Mouse (Mus musculus) heart, adult 2 months (tissue): Measurements from ENCODE around the gene Paqr4. TPM values are rescaled to one million over a fixed set of nuclear protein-coding genes. Genes with fewer than 3 reads are reported as not detected.

Source experiments
- DNase-seq, 2 experiments: peaks; one replicate each; pipeline ENCODE4 v3.0.0; 2021
- H3K27ac ChIP-seq: fragments of 200-600 bp; 2 replicates; pipeline ENCODE4 v1.8.1; 2022
- H3K27me3 ChIP-seq: fragments of 200-500 bp; 2 replicates; pipeline ENCODE4 v1.6.1; 2012; ENCODE audit warnings: mild to moderate bottlenecking, low read length, inconsistent platforms, mixed read lengths; ENCODE audit not compliant: control insufficient read depth, insufficient read depth
- H3K36me3 ChIP-seq: fragments of 200-500 bp; 2 replicates; pipeline ENCODE4 v1.6.1; 2012; ENCODE audit warnings: low read length, inconsistent platforms; ENCODE audit not compliant: control insufficient read depth, insufficient read depth
- H3K4me1 ChIP-seq: fragments of 200-500 bp; 2 replicates; pipeline ENCODE4 v1.6.1; 2011; ENCODE audit warnings: low read length; ENCODE audit not compliant: control insufficient read depth, insufficient read depth
- H3K4me3 ChIP-seq: fragments of 200-600 bp; 2 replicates; pipeline ENCODE4 v1.8.1; 2022
- H3K79me2 ChIP-seq: fragments of 200-500 bp; replicated peaks from 2 replicates; pipeline ENCODE4 v1.6.1; 2012; ENCODE audit warnings: mild to moderate bottlenecking, inconsistent platforms, low read length, moderate library complexity, mixed read lengths; ENCODE audit not compliant: control insufficient read depth, insufficient read depth
- H3K9ac ChIP-seq: fragments of 200-500 bp; 2 replicates; pipeline ENCODE4 v1.6.1; 2012; ENCODE audit warnings: low read depth, mild to moderate bottlenecking, control low read depth, inconsistent platforms, low read length, mixed read lengths
- CTCF ChIP-seq: fragments of 200-600 bp; IDR thresholded peaks from 2 replicates; pipeline ENCODE4 v1.8.1; 2022; ENCODE audit warnings: antibody characterized with exemption, mild to moderate bottlenecking, moderate library complexity
- EP300 ChIP-seq: fragments of 200-500 bp; IDR thresholded peaks from 2 replicates; pipeline ENCODE4 v1.6.1; 2011; ENCODE audit warnings: low read depth, low read length, control low read depth; ENCODE audit not compliant: insufficient read depth
- POLR2A ChIP-seq: fragments of 200-500 bp; IDR thresholded peaks from 2 replicates; pipeline ENCODE4 v1.6.1; 2011; ENCODE audit warnings: mild to moderate bottlenecking, low read depth, low read length, control low read depth; ENCODE audit not compliant: insufficient read depth
- WGBS: fragments of 180-500 bp; shearing (Covaris S2); methylation state at CpG from one replicate; pipeline ENCODE4 v1.1.7; 2018; 5-methylcytosine and 5-hydroxymethylcytosine counted together
- intact Hi-C: fragments of 180-260 bp; cut with DNase I; formaldehyde crosslinking; loops from one replicate; pipeline ENCODE4 v1.15.1; 2025
- long read RNA-seq: library from polyadenylated mRNA; stranded (forward); transcript quantifications from one replicate; pipeline ENCODE4 v2.0.0, GENCODE M21; 2021
- polyA plus RNA-seq: library from polyadenylated mRNA; depleted of rRNA; stranded (reverse); fragments of >200 nt; gene quantifications from 2 replicates; pipeline ENCODE4 v1.2.3, GENCODE M21; 2012; rRNA removed
- total RNA-seq, 2 experiments: library from RNA; stranded (reverse); gene quantifications; 2 replicates each; pipeline ENCODE4 v1.2.3; 2021

The Paqr4 gene
- 10 to 100 TPM; 25.5 to 27.2 TPM for total RNA-seq
- 30.7 and 33.2 TPM in 2 replicates for polyA plus RNA-seq
- long read RNA-seq, transcript Paqr4-201 (3 exons, 2,575 nt) = major isoform, 64 of 78 reads
- long read RNA-seq, partial matches to known transcripts = 0 of 78 reads
- long read RNA-seq, other reads (novel, unspliced or antisense) = 14 of 78 reads

DNA sequence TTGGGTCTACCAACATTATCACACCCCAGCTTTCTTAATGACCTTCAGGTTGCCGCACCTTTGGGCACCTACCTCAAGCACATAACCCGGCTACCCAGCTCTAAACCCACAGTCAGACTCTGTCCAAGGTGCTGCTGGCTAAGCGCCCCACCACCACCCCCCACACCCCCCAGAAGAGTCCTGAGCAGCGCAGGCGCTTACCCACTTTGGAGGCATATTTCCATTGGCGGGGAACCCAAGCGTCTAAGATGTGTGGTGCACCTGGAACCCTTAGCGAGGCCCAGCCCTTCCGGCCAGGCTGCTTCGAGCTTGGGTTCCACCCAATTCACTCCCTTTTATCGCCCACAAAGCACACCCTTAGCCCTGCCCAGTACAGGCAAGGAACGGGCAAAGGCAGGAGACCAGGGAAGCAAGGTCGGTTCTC lies at the start of gene Paqr4:
Gene Paqr4 (minus strand): TSS at position 270 of the 424 bp plus-strand sequence.
- Histone ChIP-seq H3K27ac (peak within 1 kb of the TSS; percentile 85), H3K36me3 (no peaks in the 10 kb centered on the region), H3K27me3 (peaks cover 11% of the 10 kb centered on the region), H3K4me1 (peaks cover 5% of the 10 kb centered on the region), H3K9ac (peak within 1 kb of the TSS; percentile 93), H3K79me2 (no peaks in the 10 kb centered on the region), H3K4me3 (peak within 1 kb of the TSS; percentile 69)
- no peak for DNase-seq
- WGBS = 4% methylated on average over 13 of the region's 13 CpGs
- no peak for TF ChIP-seq CTCF
- intact Hi-C loops = no loop called here

DNA sequence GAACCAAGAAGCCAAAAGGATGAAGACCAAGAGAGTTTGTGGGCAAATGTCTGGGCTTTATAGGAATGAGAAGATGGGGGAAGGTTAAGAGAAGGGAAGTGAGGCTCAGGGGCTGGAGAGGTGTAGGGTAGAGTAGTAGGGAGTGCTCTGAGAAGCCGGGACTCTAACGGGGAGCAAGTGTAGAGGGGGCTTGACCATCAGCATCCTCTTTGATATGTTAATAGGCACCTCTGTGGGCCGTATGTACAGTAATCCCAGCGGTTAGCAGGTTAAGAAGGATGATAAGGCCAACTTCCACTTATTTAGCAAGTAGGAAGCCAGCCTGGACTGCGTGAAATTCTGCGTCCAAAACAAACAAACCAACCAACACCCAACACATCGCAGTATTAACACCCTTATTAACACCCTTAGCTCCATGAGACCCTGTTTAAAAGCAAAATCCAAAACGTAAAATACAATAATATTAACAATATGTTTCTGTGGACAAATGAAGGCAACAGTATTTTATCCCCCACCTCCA lies 49.1 kb upstream of the Paqr4 start:
- H3K27ac ChIP-seq = peak overlapping the region; percentile 73
- intact Hi-C loops = loop anchor here (5.0 kb wide), 1 partner anchor 43 kb away; the partner anchor contains the start of gene Kremen2

DNA sequence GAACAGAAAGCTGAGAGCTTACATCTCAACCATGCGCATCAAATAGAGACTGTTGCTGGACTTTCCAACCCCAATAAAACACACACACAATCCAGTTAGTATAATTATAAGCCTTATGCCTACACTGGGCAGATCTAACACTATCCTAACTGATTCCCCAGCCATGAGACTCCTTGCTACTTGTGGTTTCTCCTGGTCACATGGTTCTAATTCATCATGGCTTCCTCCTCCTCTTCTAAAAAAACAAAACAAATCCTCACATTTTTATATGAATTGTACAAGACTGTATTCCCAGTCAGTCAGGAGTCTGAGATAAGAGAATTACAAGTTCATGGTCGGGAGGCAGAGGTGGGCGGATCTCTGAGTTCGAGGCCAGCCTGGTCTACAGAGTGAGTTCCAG lies 48.3 kb upstream of the Paqr4 start:
- no peaks in the 10 kb centered on the region for H3K79me2 ChIP-seq
- no peak overlapping the region for H3K27ac ChIP-seq
- peaks cover 6% of the 10 kb centered on the region for H3K4me1 ChIP-seq
- H3K27me3 ChIP-seq = no peaks in the 10 kb centered on the region
- no peak overlapping the region for H3K4me3 ChIP-seq
- intact Hi-C loops = loop anchor here (5.0 kb wide), 1 partner anchor 42 kb away; the partner anchor contains the start of gene Kremen2
- no peaks in the 10 kb centered on the region for H3K36me3 ChIP-seq
- DNase-seq = no peak
- 94% methylated on average over 4 of the region's 4 CpGs for WGBS
- TF ChIP-seq POLR2A (no peak), EP300 (no peak), CTCF (no peak)
- H3K9ac ChIP-seq = no peak overlapping the region

More for the DNA sequence above, 49.1 kb upstream of the Paqr4 start:
- WGBS = 27% methylated on average over 8 of the region's 8 CpGs
- H3K79me2 ChIP-seq = no peaks in the 10 kb centered on the region
- TF ChIP-seq POLR2A = no peak
- no peak for DNase-seq
- no peaks in the 10 kb centered on the region for H3K36me3 ChIP-seq
- no peaks in the 10 kb centered on the region for H3K27me3 ChIP-seq
- peak overlapping the region; percentile 83 for H3K9ac ChIP-seq
- peak overlapping the region; percentile 63 for H3K4me3 ChIP-seq
- peaks cover 6% of the 10 kb centered on the region for H3K4me1 ChIP-seq

DNA sequence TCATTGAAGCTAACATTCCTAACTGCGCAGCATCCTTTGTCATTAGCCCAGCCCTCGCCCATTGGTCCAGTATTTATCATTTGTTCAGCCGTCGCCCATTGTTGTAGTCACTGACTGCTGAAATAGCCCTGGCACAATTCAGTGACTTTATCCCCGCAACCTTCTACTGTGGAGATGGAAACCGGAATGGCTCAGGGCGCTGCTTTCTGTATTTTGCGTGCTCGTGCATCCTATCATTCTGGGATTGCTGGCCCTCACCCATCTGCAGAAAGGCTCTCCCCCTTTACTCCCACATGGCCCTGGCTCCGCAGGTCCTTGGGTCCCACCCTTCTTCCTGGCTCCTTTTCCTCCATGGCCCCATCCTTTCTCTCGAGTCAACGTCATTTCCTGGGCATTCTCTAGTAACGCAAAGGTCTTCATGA lies 45.9 kb upstream of the Paqr4 start:
- H3K79me2 ChIP-seq = no peaks in the 10 kb centered on the region

DNA sequence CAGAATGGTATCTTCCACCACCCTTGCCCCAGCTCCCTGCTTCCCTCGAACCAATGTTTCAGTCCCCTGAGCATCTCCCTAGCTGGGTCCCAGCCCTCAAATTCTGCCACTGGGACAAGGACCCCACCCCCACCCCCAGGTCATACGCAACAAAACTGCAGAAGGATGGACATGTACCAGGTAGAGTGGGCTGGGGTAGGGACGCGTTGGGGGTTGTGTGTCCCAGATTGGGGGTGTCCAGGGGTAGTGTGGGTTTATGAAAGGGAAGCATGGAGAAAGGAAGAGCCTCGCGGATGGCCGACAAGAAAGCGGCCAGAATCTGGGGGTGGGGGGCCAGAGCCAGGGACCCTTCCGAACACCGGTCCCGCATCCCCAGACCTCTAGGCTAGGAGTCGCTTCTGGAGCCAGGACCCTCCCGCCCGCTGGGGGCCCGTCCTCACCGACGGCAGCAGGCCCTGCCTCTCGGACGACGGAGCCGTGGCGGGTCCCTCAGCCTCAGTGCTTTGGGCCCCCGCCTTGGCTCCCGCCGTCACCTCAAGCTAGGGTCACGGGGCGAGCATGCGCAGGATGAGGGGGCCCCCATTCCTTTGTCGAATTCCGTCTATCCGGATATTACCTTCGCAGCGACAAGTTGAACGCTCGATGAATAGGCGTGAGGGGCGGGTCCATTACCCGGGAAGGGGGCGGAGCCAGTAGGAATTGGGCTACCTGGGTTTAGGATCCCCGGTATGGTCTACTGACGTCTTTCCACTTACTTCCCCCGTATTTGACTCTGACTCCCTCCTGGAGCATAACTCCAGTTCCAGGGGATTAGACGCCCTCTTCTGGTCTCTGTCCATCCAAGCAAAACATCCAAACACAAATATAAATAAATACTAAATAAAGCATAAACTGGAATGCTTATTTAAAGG lies 45.1 kb upstream of the Paqr4 start, which contains the start of gene Flywch2:
Gene Flywch2 (minus strand): TSS at position 521 of the 911 bp plus-strand sequence.
- intact Hi-C loops = loop anchor here (5.0 kb wide), 1 partner anchor 39 kb away; the partner anchor contains the start of gene Kremen2
- peak within 1 kb of the TSS; percentile 65 for H3K9ac ChIP-seq
- H3K27me3 ChIP-seq = no peaks in the 10 kb centered on the region
- H3K27ac ChIP-seq = no peak within 1 kb of the TSS; the same call in 1 of the 2 replicates
- 8% methylated on average over 43 of the region's 43 CpGs for WGBS
- no peak for TF ChIP-seq EP300
- peak; percentile 55 for TF ChIP-seq CTCF
- TF ChIP-seq POLR2A = no peak
- H3K4me3 ChIP-seq = peak within 1 kb of the TSS; percentile 53
- no peaks in the 10 kb centered on the region for H3K36me3 ChIP-seq
- H3K4me1 ChIP-seq = peaks cover 4% of the 10 kb centered on the region
- DNase-seq = peak; percentile 68 to 73
- no peaks in the 10 kb centered on the region for H3K79me2 ChIP-seq

More for the DNA sequence above, 45.9 kb upstream of the Paqr4 start:
- H3K27me3 ChIP-seq = no peaks in the 10 kb centered on the region
- H3K4me1 ChIP-seq = peaks cover 6% of the 10 kb centered on the region
- H3K36me3 ChIP-seq = no peaks in the 10 kb centered on the region
- H3K9ac ChIP-seq = no peak overlapping the region
- intact Hi-C loops = loop anchor here (5.0 kb wide), 1 partner anchor 39 kb away; the partner anchor contains the start of gene Kremen2
- H3K4me3 ChIP-seq = peak overlapping the region; percentile 53
- 14% methylated on average over 13 of the region's 13 CpGs for WGBS
- TF ChIP-seq CTCF = no peak; the same call in 1 of the 2 replicates
- no peak for TF ChIP-seq POLR2A
- TF ChIP-seq EP300 = no peak
- no peak for DNase-seq
- no peak overlapping the region for H3K27ac ChIP-seq

DNA sequence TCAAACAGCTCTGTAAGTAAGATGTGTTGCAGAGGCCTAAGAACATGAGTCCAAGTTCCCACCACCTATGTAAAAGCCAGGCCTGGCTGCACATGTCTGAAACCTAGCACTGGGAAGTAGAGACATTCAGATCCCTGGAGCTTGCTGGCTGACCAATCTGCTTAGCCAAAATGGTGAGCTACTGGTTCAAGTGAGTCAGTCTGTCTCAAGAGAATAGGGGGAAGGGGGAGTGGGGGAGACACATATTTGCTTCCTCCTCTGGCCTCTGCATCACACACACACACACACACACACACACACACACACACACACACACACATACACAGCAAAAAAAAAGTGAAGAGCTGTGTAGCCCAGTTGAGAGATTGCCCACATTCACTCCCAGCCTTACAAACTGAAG lies 42.7 kb upstream of the Paqr4 start:
- Histone ChIP-seq H3K27ac (no peak overlapping the region), H3K36me3 (no peaks in the 10 kb centered on the region), H3K4me3 (no peak overlapping the region), H3K27me3 (no peaks in the 10 kb centered on the region), H3K79me2 (no peaks in the 10 kb centered on the region), H3K4me1 (no peaks in the 10 kb centered on the region; the same call in 1 of the 2 replicates), H3K9ac (no peak overlapping the region)
- TF ChIP-seq POLR2A = no peak
- no peak for TF ChIP-seq CTCF
- TF ChIP-seq EP300 = no peak
- DNase-seq = no peak
- intact Hi-C loops = no loop called here
